Mouse (Mus musculus) heart, adult 18-20 months (tissue): Measurements from ENCODE around the gene Son. TPM values are rescaled to one million over a fixed set of nuclear protein-coding genes. Genes with fewer than 3 reads are reported as not detected.

Experiments used
- DNase-seq, 2 experiments: peaks; one replicate each; pipeline ENCODE4 v3.0.0; 2021 to 2022; ENCODE audit warnings: mixed read lengths in 1 of 2
- long read RNA-seq, 2 experiments: library from polyadenylated mRNA; stranded (forward); transcript quantifications; one replicate each; pipeline ENCODE4 v2.0.0; 2021
- total RNA-seq, 2 experiments: library from RNA; stranded (reverse); gene quantifications; 2 replicates each; pipeline ENCODE4 v1.2.3; 2021

The Son gene
- 100 to 1,000 TPM; 120 to 135 TPM for total RNA-seq
- long read RNA-seq, experiment 1, full-length matches to known transcripts, result 3 of 82 reads
- long read RNA-seq, experiment 1, partial matches to known transcripts, result 75 of 82 reads
- long read RNA-seq, experiment 1, other reads (novel, unspliced or antisense), result 4 of 82 reads
- long read RNA-seq, experiment 2, partial matches to known transcripts, result 56 of 60 reads
- long read RNA-seq, experiment 2, other reads (novel, unspliced or antisense), result 4 of 60 reads

GRCm38 (mm10) chr16:91647461-91648219, at the start of gene Son:
Son (plus strand) TSS chr16:91647506.
- peak; percentile 95 to 99 for DNase-seq

- DNase-seq, result peak; percentile 99
Observed at GRCm38 (mm10) chr16:91597672-91598010, 49.7 kb upstream of the Son start, which contains the start of gene Tmem50b. Tmem50b (minus strand) TSS chr16:91597800.

DNA sequence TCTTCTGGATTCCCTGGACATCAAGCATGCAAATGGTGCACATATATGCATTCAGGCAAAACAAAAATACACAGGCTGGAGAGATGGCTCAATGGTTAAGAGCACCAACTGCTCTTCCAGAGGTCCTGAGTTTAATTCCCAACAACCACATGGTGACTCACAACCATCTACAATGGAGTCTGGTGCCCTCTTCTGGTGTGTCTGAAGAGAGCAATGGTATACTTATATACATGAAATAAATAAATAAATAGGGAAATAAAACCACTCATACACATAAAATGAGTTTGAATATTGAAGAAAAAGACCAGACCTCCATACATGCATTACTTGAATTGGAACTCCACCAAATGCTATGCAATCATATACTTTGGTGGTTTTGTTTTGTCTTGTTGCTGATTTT, 48.1 kb upstream of the Son start:
- DNase-seq, result no peak

DNA sequence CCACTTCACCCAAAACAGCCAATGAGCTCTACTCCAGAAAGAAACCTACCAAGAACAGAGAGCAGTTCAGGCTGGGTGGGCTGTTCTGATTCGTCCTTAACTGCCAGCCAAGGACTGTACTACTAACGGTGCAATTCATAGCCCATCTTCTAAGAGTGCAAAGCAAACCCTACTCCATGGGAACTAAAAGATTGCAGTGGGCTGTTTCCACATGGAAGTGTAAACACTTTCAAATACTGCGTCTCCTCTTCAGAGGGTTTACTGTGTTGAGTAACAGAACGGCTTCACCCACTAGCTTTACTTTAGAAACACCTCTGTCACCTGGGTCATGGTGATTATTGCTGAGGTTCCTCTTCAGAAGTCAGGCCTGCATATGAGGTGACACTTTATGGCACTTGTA, 46.2 kb upstream of the Son start:
- no peak for DNase-seq

- DNase-seq, result no peak
Observed at GRCm38 (mm10) chr16:91601693-91602092, 45.6 kb upstream of the Son start.

- DNase-seq, result peak; percentile 46 to 49
Observed at GRCm38 (mm10) chr16:91605156-91605555, 42.1 kb upstream of the Son start.

DNA sequence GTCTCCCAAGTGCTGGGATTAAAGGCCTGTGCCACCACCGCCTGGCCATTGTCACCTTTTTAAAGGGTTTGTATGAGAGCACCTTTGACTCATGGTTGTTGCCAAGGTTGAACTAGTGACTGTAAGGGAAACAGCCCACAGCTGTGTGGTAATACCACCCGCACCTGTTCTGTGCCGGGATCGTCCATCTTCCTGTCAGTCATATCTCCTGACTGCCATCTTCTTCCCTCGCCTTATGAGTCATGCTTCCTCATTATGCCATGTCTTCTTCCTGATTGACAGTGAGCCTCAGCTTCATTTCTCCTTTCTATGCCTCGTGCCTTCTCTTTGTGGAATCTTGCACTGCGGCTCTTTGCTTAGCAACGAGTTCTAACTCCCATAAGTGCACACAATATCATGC, 40.3 kb upstream of the Son start:
- DNase-seq, result peak in 1 of 2 experiments; percentile 27

GRCm38 (mm10) chr16:91609501-91610245, 37.6 kb upstream of the Son start:
- DNase-seq, result peak; percentile 71 to 82

GRCm38 (mm10) chr16:91611248-91611647, 36.1 kb upstream of the Son start:
- peak; percentile 27 to 42 for DNase-seq

DNA sequence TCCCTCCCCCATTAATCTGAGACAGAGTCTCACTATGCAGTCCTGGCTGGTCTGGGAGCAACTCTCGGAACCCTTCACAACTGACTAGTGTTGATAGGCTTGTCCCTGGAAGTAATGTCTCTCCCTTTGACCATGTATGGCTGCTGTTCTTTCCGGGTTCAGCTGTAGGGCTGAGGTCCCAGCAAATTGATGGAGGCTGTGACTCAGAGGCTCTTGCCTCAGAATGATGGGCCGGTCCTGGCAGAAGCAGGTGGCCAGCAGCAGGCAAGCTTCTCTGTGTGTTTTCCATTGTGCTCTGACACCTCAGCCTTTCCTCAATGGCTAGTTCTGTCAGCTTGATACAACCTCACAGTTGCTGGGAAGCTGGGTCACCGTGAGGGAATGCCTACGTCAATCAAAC, 34.8 kb upstream of the Son start:
- no peak for DNase-seq

- no peak for DNase-seq
Observed at GRCm38 (mm10) chr16:91614552-91614951, 32.8 kb upstream of the Son start.

- DNase-seq, result peak; percentile 89 to 90
Observed at GRCm38 (mm10) chr16:91618511-91619501, 28.5 kb upstream of the Son start, which contains the start of gene Dnajc28. Dnajc28 (minus strand) TSS chr16:91619026.

GRCm38 (mm10) chr16:91620185-91620584, 27.1 kb upstream of the Son start:
- DNase-seq, result no peak

GRCm38 (mm10) chr16:91620991-91621390, 26.3 kb upstream of the Son start:
- no peak for DNase-seq

GRCm38 (mm10) chr16:91623074-91623473, 24.2 kb upstream of the Son start:
- no peak for DNase-seq

- no peak for DNase-seq
Observed at GRCm38 (mm10) chr16:91627831-91628230, 19.5 kb upstream of the Son start.

DNA sequence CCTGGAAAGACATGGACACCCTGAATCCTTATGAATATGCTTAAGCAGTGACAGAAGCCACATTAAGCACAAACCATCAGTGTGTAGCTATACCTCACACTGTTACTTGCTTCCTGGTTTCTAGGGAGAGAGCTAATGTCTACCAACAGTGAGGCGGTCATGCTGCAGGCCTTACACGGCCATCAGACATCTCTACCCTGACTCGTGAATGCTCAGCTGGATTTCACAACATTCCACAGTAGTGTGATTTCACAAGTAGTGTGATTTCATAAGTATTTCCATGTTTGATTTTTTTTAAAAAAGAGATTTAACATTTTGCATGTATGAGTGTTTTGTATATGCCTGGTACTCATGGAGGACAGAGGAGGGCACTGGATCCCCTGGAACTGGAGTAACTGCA, 18.6 kb upstream of the Son start:
- DNase-seq, result no peak

DNA sequence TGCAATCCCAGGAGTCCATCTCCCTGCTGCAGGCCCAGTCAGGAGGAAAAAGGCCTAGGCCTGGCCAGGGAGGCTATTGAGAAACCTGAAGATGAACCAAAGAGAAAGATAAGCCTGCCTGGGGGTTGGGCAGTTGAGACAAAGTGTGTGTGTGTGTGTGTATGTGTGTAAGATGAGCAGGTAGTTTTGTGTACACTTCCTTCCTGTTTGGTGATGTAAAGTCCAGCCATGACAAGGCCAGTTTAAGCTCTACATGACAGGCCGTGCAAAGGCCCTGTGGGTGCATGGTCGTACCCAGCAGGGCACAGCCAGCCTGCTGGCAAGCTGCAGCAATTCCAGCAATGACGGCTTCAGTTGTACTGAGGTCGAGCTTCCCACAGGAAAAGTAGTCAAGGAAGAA, 17.6 kb upstream of the Son start:
- no peak for DNase-seq

- no peak for DNase-seq
Observed at GRCm38 (mm10) chr16:91630584-91630983, 16.7 kb upstream of the Son start.

- no peak for DNase-seq
Observed at GRCm38 (mm10) chr16:91632439-91632838, 14.9 kb upstream of the Son start.

DNA sequence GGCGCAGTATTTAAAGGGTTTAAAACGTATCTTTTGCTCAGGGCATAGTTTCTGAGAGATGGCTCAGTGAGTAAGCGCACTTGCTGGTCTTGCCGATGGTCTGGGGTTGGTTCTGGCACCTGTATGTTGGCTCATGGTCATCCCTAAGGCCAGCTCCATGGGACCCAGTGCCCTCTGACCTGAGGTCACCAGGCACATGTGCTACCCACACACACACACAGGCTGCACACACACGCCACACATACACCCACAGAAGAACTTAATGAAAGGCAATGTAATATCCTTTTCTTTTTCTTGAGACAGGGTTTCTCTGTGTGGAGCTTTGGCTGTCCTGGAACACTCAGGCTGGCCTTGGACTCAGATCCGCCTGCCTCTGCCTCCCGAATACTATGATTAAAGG, 14.4 kb upstream of the Son start:
- no peak for DNase-seq

- DNase-seq, result no peak
Observed at GRCm38 (mm10) chr16:91633641-91634040, 13.7 kb upstream of the Son start.
